Mouse (Mus musculus): Measurements from ENCODE around the gene Ncf1. TPM values are rescaled to one million over a fixed set of nuclear protein-coding genes. Genes with fewer than 3 reads are reported as not detected.

Ncf1 gene
- polyA plus RNA-seq, 1 experiment from 2014 or later: 4.2 TPM

- Histone ChIP-seq H3K27ac (ENCODE audit: low read length) (0 out of 2 replicates have a peak overlapping the region, but pooled peaks have one; percentile 13), H3K4me2 (replicated peaks; ENCODE audit: low read depth, low read length) (no peak overlapping the region), H3K36me3 (ENCODE audit: insufficient read depth, low read length) (peaks cover 84% of the 10 kb centered on the region), H3K4me3 (ENCODE audit: low read length) (no peak overlapping the region), H3K9me3 (ENCODE audit: low read length) (no peaks in the 10 kb centered on the region), H3K4me1 (ENCODE audit: insufficient read depth, low read length) (no peaks in the 10 kb centered on the region), H3K27me3 (ENCODE audit: insufficient read depth, low read length) (no peaks in the 10 kb centered on the region), H3K9ac (replicated peaks; ENCODE audit: low read length) (no peak overlapping the region)
- ATAC-seq (ENCODE audit: low FRiP score, low TSS enrichment): peak; percentile 47; the same call in 1 of the 2 replicates
- 54% methylated on average over 18 of the region's 18 CpGs for WGBS
Measured at GRCm38 (mm10) chr5:134266404-134266803, 37.0 kb upstream of the Ncf1 start.

- no peak overlapping the region for H3K4me2 ChIP-seq (replicated peaks; ENCODE audit: low read depth, low read length)
- peaks cover 84% of the 10 kb centered on the region for H3K36me3 ChIP-seq (ENCODE audit: insufficient read depth, low read length)
- 61% methylated on average over 2 of the region's 2 CpGs for WGBS
- no peak overlapping the region for H3K4me3 ChIP-seq (ENCODE audit: low read length)
- H3K27me3 ChIP-seq (ENCODE audit: insufficient read depth, low read length): no peaks in the 10 kb centered on the region
- no peaks in the 10 kb centered on the region for H3K9me3 ChIP-seq (ENCODE audit: low read length)
- H3K27ac ChIP-seq (ENCODE audit: low read length): no peak overlapping the region
- no peak overlapping the region for H3K9ac ChIP-seq (replicated peaks; ENCODE audit: low read length)
- ATAC-seq (ENCODE audit: low FRiP score, low TSS enrichment): no peak
- H3K4me1 ChIP-seq (ENCODE audit: insufficient read depth, low read length): no peaks in the 10 kb centered on the region
Measured at GRCm38 (mm10) chr5:134265890-134266289, 36.5 kb upstream of the Ncf1 start.

- no peaks in the 10 kb centered on the region for H3K9me3 ChIP-seq (ENCODE audit: low read length)
- no peak overlapping the region for H3K4me2 ChIP-seq (replicated peaks; ENCODE audit: low read depth, low read length)
- no peak for ATAC-seq (ENCODE audit: low FRiP score, low TSS enrichment)
- peaks cover 91% of the 10 kb centered on the region for H3K36me3 ChIP-seq (ENCODE audit: insufficient read depth, low read length)
- WGBS: 88% methylated on average over 9 of the region's 9 CpGs
- H3K4me3 ChIP-seq (ENCODE audit: low read length): no peak overlapping the region
- H3K4me1 ChIP-seq (ENCODE audit: insufficient read depth, low read length): no peaks in the 10 kb centered on the region
- no peak overlapping the region for H3K27ac ChIP-seq (ENCODE audit: low read length)
- no peak overlapping the region for H3K9ac ChIP-seq (replicated peaks; ENCODE audit: low read length)
- H3K27me3 ChIP-seq (ENCODE audit: insufficient read depth, low read length): no peaks in the 10 kb centered on the region
Measured at GRCm38 (mm10) chr5:134260001-134260636, 30.7 kb upstream of the Ncf1 start.

GRCm38 (mm10) chr5:134258934-134259333 lies 29.5 kb upstream of the Ncf1 start:
- Histone ChIP-seq H3K4me3 (ENCODE audit: low read length) (no peak overlapping the region), H3K27ac (ENCODE audit: low read length) (no peak overlapping the region), H3K36me3 (ENCODE audit: insufficient read depth, low read length) (peaks cover 91% of the 10 kb centered on the region), H3K27me3 (ENCODE audit: insufficient read depth, low read length) (no peaks in the 10 kb centered on the region), H3K4me2 (replicated peaks; ENCODE audit: low read depth, low read length) (no peak overlapping the region), H3K4me1 (ENCODE audit: insufficient read depth, low read length) (no peaks in the 10 kb centered on the region), H3K9me3 (ENCODE audit: low read length) (no peaks in the 10 kb centered on the region), H3K9ac (replicated peaks; ENCODE audit: low read length) (no peak overlapping the region)
- ATAC-seq (ENCODE audit: low FRiP score, low TSS enrichment): no peak
- WGBS: 87% methylated on average over 2 of the region's 2 CpGs

- H3K4me1 ChIP-seq (ENCODE audit: insufficient read depth, low read length): no peaks in the 10 kb centered on the region
- 79% methylated on average over 4 of the region's 4 CpGs for WGBS
- no peaks in the 10 kb centered on the region for H3K27me3 ChIP-seq (ENCODE audit: insufficient read depth, low read length)
- ATAC-seq (ENCODE audit: low FRiP score, low TSS enrichment): no peak
- no peaks in the 10 kb centered on the region for H3K9me3 ChIP-seq (ENCODE audit: low read length)
- H3K9ac ChIP-seq (replicated peaks; ENCODE audit: low read length): no peak overlapping the region
- H3K36me3 ChIP-seq (ENCODE audit: insufficient read depth, low read length): peaks cover 91% of the 10 kb centered on the region
- no peak overlapping the region for H3K27ac ChIP-seq (ENCODE audit: low read length)
- H3K4me2 ChIP-seq (replicated peaks; ENCODE audit: low read depth, low read length): no peak overlapping the region
- H3K4me3 ChIP-seq (ENCODE audit: low read length): no peak overlapping the region
Measured at GRCm38 (mm10) chr5:134258395-134258794, 29.0 kb upstream of the Ncf1 start.

GRCm38 (mm10) chr5:134257349-134258031 lies 28.1 kb upstream of the Ncf1 start:
- Histone ChIP-seq H3K9me3 (ENCODE audit: low read length) (no peaks in the 10 kb centered on the region), H3K4me2 (replicated peaks; ENCODE audit: low read depth, low read length) (no peak overlapping the region), H3K36me3 (ENCODE audit: insufficient read depth, low read length) (peaks cover 91% of the 10 kb centered on the region), H3K27me3 (ENCODE audit: insufficient read depth, low read length) (no peaks in the 10 kb centered on the region), H3K27ac (ENCODE audit: low read length) (no peak overlapping the region), H3K4me3 (ENCODE audit: low read length) (no peak overlapping the region), H3K9ac (replicated peaks; ENCODE audit: low read length) (no peak overlapping the region), H3K4me1 (ENCODE audit: insufficient read depth, low read length) (no peaks in the 10 kb centered on the region)
- WGBS: 88% methylated on average over 13 of the region's 13 CpGs
- ATAC-seq (ENCODE audit: low FRiP score, low TSS enrichment): no peak

GRCm38 (mm10) chr5:134255294-134255693 lies 25.9 kb upstream of the Ncf1 start:
- no peak overlapping the region for H3K27ac ChIP-seq (ENCODE audit: low read length)
- no peak overlapping the region for H3K4me2 ChIP-seq (replicated peaks; ENCODE audit: low read depth, low read length)
- H3K27me3 ChIP-seq (ENCODE audit: insufficient read depth, low read length): no peaks in the 10 kb centered on the region
- peaks cover 90% of the 10 kb centered on the region for H3K36me3 ChIP-seq (ENCODE audit: insufficient read depth, low read length)
- no peak overlapping the region for H3K4me3 ChIP-seq (ENCODE audit: low read length)
- H3K9me3 ChIP-seq (ENCODE audit: low read length): no peaks in the 10 kb centered on the region
- WGBS: 87% methylated on average over 10 of the region's 10 CpGs
- H3K9ac ChIP-seq (replicated peaks; ENCODE audit: low read length): no peak overlapping the region
- no peak for ATAC-seq (ENCODE audit: low FRiP score, low TSS enrichment)
- no peaks in the 10 kb centered on the region for H3K4me1 ChIP-seq (ENCODE audit: insufficient read depth, low read length)

- Histone ChIP-seq H3K9ac (replicated peaks; ENCODE audit: low read length) (no peak overlapping the region), H3K4me1 (ENCODE audit: insufficient read depth, low read length) (no peaks in the 10 kb centered on the region), H3K4me2 (replicated peaks; ENCODE audit: low read depth, low read length) (no peak overlapping the region), H3K27ac (ENCODE audit: low read length) (no peak overlapping the region), H3K4me3 (ENCODE audit: low read length) (no peak overlapping the region), H3K36me3 (ENCODE audit: insufficient read depth, low read length) (peaks cover 90% of the 10 kb centered on the region), H3K27me3 (ENCODE audit: insufficient read depth, low read length) (no peaks in the 10 kb centered on the region), H3K9me3 (ENCODE audit: low read length) (no peaks in the 10 kb centered on the region)
- no peak for ATAC-seq (ENCODE audit: low FRiP score, low TSS enrichment)
- WGBS: 85% methylated on average over 3 of the region's 3 CpGs
Measured at GRCm38 (mm10) chr5:134253806-134254205, 24.4 kb upstream of the Ncf1 start.

GRCm38 (mm10) chr5:134251083-134251482 lies 21.7 kb upstream of the Ncf1 start:
- no peak overlapping the region for H3K4me2 ChIP-seq (replicated peaks; ENCODE audit: low read depth, low read length)
- WGBS: 96% methylated on average over 4 of the region's 4 CpGs
- no peaks in the 10 kb centered on the region for H3K27me3 ChIP-seq (ENCODE audit: insufficient read depth, low read length)
- H3K36me3 ChIP-seq (ENCODE audit: insufficient read depth, low read length): peaks cover 98% of the 10 kb centered on the region
- H3K27ac ChIP-seq (ENCODE audit: low read length): no peak overlapping the region
- no peak overlapping the region for H3K4me3 ChIP-seq (ENCODE audit: low read length)
- H3K9ac ChIP-seq (replicated peaks; ENCODE audit: low read length): no peak overlapping the region
- H3K9me3 ChIP-seq (ENCODE audit: low read length): no peaks in the 10 kb centered on the region
- ATAC-seq (ENCODE audit: low FRiP score, low TSS enrichment): no peak
- no peaks in the 10 kb centered on the region for H3K4me1 ChIP-seq (ENCODE audit: insufficient read depth, low read length)

- H3K4me3 ChIP-seq (ENCODE audit: low read length): no peak overlapping the region
- H3K36me3 ChIP-seq (ENCODE audit: insufficient read depth, low read length): peaks cover 98% of the 10 kb centered on the region
- WGBS: 93% methylated on average over 3 of the region's 3 CpGs
- H3K4me2 ChIP-seq (replicated peaks; ENCODE audit: low read depth, low read length): no peak overlapping the region
- no peaks in the 10 kb centered on the region for H3K4me1 ChIP-seq (ENCODE audit: insufficient read depth, low read length)
- H3K27me3 ChIP-seq (ENCODE audit: insufficient read depth, low read length): no peaks in the 10 kb centered on the region
- no peaks in the 10 kb centered on the region for H3K9me3 ChIP-seq (ENCODE audit: low read length)
- H3K9ac ChIP-seq (replicated peaks; ENCODE audit: low read length): no peak overlapping the region
- no peak overlapping the region for H3K27ac ChIP-seq (ENCODE audit: low read length)
- ATAC-seq (ENCODE audit: low FRiP score, low TSS enrichment): no peak
Measured at GRCm38 (mm10) chr5:134250601-134251000, 21.2 kb upstream of the Ncf1 start.

All from kidney, embryonic 16.5 days (tissue).